Mouse (Mus musculus) C2C12 (cell line): Measurements from ENCODE around the gene Cd151. TPM values are rescaled to one million over a fixed set of nuclear protein-coding genes. Genes with fewer than 3 reads are reported as not detected.

Source experiments
- H3K27me3 ChIP-seq: one replicate; pipeline ENCODE4 v1.6.1; 2011; ENCODE audit not compliant: control insufficient read depth, insufficient read depth, insufficient read length
- H3K36me3 ChIP-seq: one replicate; pipeline ENCODE4 v1.6.1; 2011; ENCODE audit not compliant: control insufficient read depth, insufficient read depth
- H3K4me3 ChIP-seq: one replicate; pipeline ENCODE4 v1.5.1; 2011; ENCODE audit warnings: mild to moderate bottlenecking, control low read depth; ENCODE audit not compliant: poor library complexity, insufficient read depth, severe bottlenecking
- H3K79me2 ChIP-seq: one replicate; pipeline ENCODE4 v1.6.1; 2011; ENCODE audit not compliant: control insufficient read depth, insufficient read depth
- H3K79me3 ChIP-seq: one replicate; pipeline ENCODE4 v1.6.1; 2011; ENCODE audit warnings: low read depth, control low read depth
- H3ac ChIP-seq: one replicate; pipeline ENCODE3; 2011; ENCODE audit warnings: low read depth; ENCODE audit not compliant: control insufficient read depth, insufficient read length
- CEBPB ChIP-seq: IDR thresholded peaks from one replicate; pipeline ENCODE4 v1.6.1; 2011; ENCODE audit warnings: low read depth, mild to moderate bottlenecking, control low read depth, moderate library complexity
- CTCF ChIP-seq: IDR thresholded peaks from one replicate; pipeline ENCODE4 v1.5.1; 2011; ENCODE audit not compliant: control insufficient read depth, insufficient read depth, insufficient read length
- FOSL1 ChIP-seq: IDR thresholded peaks from one replicate; pipeline ENCODE4 v1.8.0; 2011; ENCODE audit warnings: mild to moderate bottlenecking, low read length; ENCODE audit not compliant: poor library complexity, insufficient read depth, severe bottlenecking
- MAX ChIP-seq: IDR thresholded peaks from one replicate; pipeline ENCODE4 v1.6.1; 2011; ENCODE audit warnings: mild to moderate bottlenecking, control low read depth
- MYOD1 ChIP-seq: IDR thresholded peaks from one replicate; pipeline ENCODE4 v1.6.1; 2011; ENCODE audit warnings: low read depth; ENCODE audit not compliant: control insufficient read depth, insufficient read length
- MYOG ChIP-seq: IDR thresholded peaks from one replicate; pipeline ENCODE4 v1.6.1; 2011; ENCODE audit not compliant: control insufficient read depth, insufficient read length; ENCODE audit errors: extremely low read depth
- USF1 ChIP-seq: IDR thresholded peaks from one replicate; pipeline ENCODE4 v1.6.1; 2011; ENCODE audit warnings: low read depth, mild to moderate bottlenecking, control low read depth, moderate library complexity
- polyA plus RNA-seq: library from polyadenylated mRNA; unstranded; fragments of >200 nt; fragmentation: generic; extraction: Trizol; gene quantifications from one replicate; pipeline ENCODE4 v1.2.1, GENCODE M21; 2012; ENCODE audit warnings: missing spikeins

Gene Cd151
- polyA plus RNA-seq, 1 experiment = 334 TPM

DNA sequence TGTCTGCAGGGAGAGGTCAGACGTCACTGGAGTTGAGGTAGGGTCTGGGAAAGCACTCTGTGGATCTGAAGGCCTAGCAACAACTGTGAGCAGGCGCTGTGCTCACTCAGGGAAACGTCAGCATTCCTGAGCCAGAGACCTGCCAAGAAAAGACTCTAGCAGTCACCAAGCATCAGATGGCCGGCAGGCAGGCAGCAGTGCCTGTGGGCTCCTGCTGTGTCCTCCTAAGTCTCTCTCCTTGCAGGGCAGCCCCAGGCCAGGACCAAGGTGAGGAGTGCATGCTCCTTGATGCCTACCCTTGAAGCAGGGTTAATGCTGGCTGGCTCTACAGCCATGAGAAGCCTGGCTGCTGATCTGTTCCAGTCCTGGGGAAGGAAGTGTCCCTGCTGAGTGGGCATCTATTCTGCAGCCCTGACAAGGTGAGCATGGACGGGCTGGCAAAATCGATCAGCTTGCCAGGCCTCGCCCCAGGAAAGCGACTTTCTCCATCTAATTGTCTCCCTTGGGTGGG lies 43.5 kb downstream of the Cd151 start:
- H3K79me2 ChIP-seq = no peaks in the 10 kb centered on the region
- H3K27me3 ChIP-seq = no peaks in the 10 kb centered on the region
- H3ac ChIP-seq = no peak overlapping the region
- no peaks in the 10 kb centered on the region for H3K79me3 ChIP-seq
- H3K4me3 ChIP-seq = no peak overlapping the region
- H3K36me3 ChIP-seq = no peaks in the 10 kb centered on the region
- TF ChIP-seq USF1 = no peak
- TF ChIP-seq FOSL1 = no peak

DNA sequence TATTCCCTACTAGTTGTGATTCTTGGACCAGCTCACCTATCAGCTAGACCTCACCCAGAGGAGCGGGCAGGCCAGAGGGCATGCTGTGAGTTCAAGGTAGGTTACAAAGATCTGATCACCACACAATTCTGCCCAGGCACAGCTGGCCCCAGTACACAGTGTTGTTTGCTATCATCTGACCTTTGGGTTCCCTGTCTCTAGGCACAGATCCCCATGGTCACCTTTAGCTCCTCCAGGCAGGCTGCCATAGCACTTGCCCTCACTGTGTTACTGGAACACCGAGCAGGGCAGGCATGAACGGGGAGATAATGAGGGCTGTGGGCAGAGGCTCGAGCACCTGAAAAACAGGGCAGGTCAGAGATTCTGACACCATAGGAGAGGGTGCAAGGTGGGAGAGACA lies 50.4 kb downstream of the Cd151 start:
- Histone ChIP-seq H3K36me3 (no peaks in the 10 kb centered on the region), H3K79me3 (no peaks in the 10 kb centered on the region), H3K79me2 (no peaks in the 10 kb centered on the region), H3K27me3 (no peaks in the 10 kb centered on the region), H3ac (no peak overlapping the region), H3K4me3 (no peak overlapping the region)
- TF ChIP-seq MYOG = no peak

GRCm38 (mm10) chr7:141518296-141518695 lies 51.1 kb downstream of the Cd151 start:
- Histone ChIP-seq H3K79me3 (no peaks in the 10 kb centered on the region), H3K36me3 (no peaks in the 10 kb centered on the region), H3K4me3 (no peak overlapping the region), H3K27me3 (no peaks in the 10 kb centered on the region), H3ac (no peak overlapping the region), H3K79me2 (no peaks in the 10 kb centered on the region)
- no peak for TF ChIP-seq MAX

DNA sequence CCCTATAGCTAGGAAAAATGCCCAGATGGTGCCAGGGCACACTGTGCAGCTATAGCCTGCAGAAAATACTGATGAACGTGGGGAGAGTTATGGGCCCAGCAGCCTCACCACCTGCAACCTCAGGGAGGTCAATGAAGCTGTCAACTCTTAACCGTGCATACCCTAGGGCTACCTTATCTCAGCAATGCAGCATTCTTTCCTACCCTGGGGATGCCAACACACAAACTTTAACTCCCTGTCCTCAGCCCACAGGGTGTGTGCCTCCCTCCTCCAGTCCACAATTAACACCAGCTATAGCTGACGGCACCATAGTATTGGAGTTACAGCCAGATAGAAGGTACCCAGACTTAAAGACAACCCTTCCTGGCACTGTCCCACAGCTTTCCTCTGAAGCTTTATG lies 51.7 kb downstream of the Cd151 start:
- Histone ChIP-seq H3K4me3 (no peak overlapping the region), H3K27me3 (no peaks in the 10 kb centered on the region), H3K36me3 (no peaks in the 10 kb centered on the region), H3K79me3 (no peaks in the 10 kb centered on the region), H3K79me2 (no peaks in the 10 kb centered on the region), H3ac (no peak overlapping the region)
- no peak for TF ChIP-seq CTCF
- no peak for TF ChIP-seq CEBPB
- no peak for TF ChIP-seq FOSL1
- TF ChIP-seq USF1 = no peak
- no peak for TF ChIP-seq MYOG
- no peak for TF ChIP-seq MAX
- no peak for TF ChIP-seq MYOD1

- H3K4me3 ChIP-seq = no peak overlapping the region
- no peaks in the 10 kb centered on the region for H3K79me3 ChIP-seq
- no peaks in the 10 kb centered on the region for H3K79me2 ChIP-seq
- H3K27me3 ChIP-seq = no peaks in the 10 kb centered on the region
- TF ChIP-seq CEBPB (no peak), CTCF (no peak), USF1 (no peak), MAX (no peak), FOSL1 (no peak), MYOG (no peak), MYOD1 (no peak)
- no peak overlapping the region for H3ac ChIP-seq
- no peaks in the 10 kb centered on the region for H3K36me3 ChIP-seq
These were observed 52.6 kb downstream of the Cd151 start for GRCm38 (mm10) chr7:141519795-141520194.

Other genes starting within 250 kb of the Cd151 start
- 60.2 TPM for gene Phrf1, start 238.6 kb upstream of the Cd151 start, polyA plus RNA-seq
- gene Irf7, start 200.9 kb upstream of the Cd151 start, polyA plus RNA-seq = 0.35 TPM
- gene Cdhr5, start 190.6 kb upstream of the Cd151 start, polyA plus RNA-seq = 0.04 TPM
- 16.1 TPM for gene Sct, start 188.3 kb upstream of the Cd151 start, polyA plus RNA-seq
- gene Drd4, start 175.4 kb upstream of the Cd151 start, polyA plus RNA-seq = 0.01 TPM
- gene Deaf1, start 139.7 kb upstream of the Cd151 start, polyA plus RNA-seq = 21.4 TPM
- 18.9 TPM for gene Tmem80, start 139.7 kb upstream of the Cd151 start, polyA plus RNA-seq
- 0.67 TPM for gene Eps8l2, start 128.5 kb upstream of the Cd151 start, polyA plus RNA-seq
- gene Taldo1, start 75.2 kb upstream of the Cd151 start, polyA plus RNA-seq = 252 TPM
- 14.9 TPM for gene Gatd1, start 53.3 kb upstream of the Cd151 start, polyA plus RNA-seq
- 2.4 TPM for gene Cend1, start 37.9 kb upstream of the Cd151 start, polyA plus RNA-seq
- gene Slc25a22, start 29.5 kb upstream of the Cd151 start, polyA plus RNA-seq = 16.2 TPM
- gene Pidd1, start 23.4 kb upstream of the Cd151 start, polyA plus RNA-seq = 9.5 TPM
- gene Rplp2, start 20.0 kb upstream of the Cd151 start, polyA plus RNA-seq = 4,785 TPM
- gene Pnpla2, start 12.2 kb upstream of the Cd151 start, polyA plus RNA-seq = 32.8 TPM
- gene Cracr2b, start 6.3 kb upstream of the Cd151 start, polyA plus RNA-seq = 4.5 TPM
- gene Polr2l, start 7.7 kb downstream of the Cd151 start, polyA plus RNA-seq = 124 TPM
- 278 TPM for gene Tspan4, start 7.8 kb downstream of the Cd151 start, polyA plus RNA-seq
- gene Chid1, start 72.5 kb downstream of the Cd151 start, polyA plus RNA-seq = 27.4 TPM
- gene Ap2a2, start 94.8 kb downstream of the Cd151 start, polyA plus RNA-seq = 92.7 TPM
- 0.27 TPM for gene Muc6, start 187.9 kb downstream of the Cd151 start, polyA plus RNA-seq
- 0.02 TPM for gene Muc2, start 222.9 kb downstream of the Cd151 start, polyA plus RNA-seq